Mouse (Mus musculus): ENCODE measurements around the gene Cdc37.

Cdc37 gene

DNA sequence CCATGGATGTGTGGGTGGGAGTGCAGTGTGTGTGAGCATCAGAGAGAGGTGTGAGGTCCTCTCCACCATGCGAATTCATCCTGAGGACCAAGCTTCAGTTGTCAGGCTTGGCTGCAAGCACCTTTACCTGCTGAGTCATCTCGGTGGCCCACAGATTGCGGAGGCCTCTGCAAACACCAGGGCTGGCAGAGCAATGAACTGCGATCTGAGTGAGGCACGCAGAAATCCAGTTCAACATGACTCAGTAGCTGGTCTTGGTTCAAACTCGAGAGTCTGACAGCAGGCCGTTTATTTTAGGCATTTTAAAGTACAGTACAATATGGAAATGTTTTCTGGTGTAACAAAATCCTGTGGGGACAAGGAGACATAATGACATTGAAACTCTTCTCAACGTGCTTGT lies 52.0 kb downstream of the Cdc37 start:
- no peak for DNase-seq (ENCODE audit: low spot score in 2 of 2)

DNA sequence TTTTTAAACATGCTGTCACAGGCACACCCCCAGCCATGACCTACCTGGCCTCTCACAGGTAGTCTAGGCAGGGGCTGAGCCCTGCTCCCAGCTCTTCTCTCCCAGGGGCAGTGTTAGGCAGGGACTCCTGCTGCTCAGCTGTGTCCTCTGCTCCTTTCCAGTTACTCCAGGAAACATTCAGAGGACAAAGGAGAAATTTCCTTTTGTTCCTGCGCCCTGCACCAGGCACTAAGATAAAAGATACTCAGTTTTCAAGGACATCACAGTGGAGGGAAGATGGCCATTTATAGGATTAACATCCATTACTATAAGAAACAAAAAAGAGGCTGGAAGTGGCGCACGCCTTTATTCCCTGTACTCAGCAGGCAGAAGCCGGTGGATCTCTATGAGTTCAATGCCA lies 53.8 kb downstream of the Cdc37 start:
- no peak for DNase-seq (ENCODE audit: low spot score in 2 of 2)

DNA sequence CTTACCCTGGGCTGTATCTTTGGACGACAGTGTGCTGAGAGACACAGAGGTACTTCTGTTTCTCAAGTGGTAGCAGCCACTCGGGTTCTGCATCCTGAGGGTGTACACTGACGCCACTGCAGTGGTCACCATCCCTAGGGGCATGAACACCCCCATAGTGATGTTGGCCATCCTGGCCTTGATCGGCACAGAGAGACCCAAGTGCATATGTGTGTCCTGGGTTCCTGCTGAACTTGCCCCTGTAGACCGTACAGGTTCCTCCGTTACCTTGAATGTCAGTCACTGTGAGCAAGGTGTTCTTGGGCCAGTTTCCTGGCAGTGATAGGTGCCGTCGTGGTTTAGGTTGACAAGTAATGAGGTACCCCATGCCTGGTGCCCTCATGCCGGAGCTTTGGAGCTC lies 56.4 kb downstream of the Cdc37 start:
- no peak for DNase-seq (ENCODE audit: low spot score in 2 of 2)

DNA sequence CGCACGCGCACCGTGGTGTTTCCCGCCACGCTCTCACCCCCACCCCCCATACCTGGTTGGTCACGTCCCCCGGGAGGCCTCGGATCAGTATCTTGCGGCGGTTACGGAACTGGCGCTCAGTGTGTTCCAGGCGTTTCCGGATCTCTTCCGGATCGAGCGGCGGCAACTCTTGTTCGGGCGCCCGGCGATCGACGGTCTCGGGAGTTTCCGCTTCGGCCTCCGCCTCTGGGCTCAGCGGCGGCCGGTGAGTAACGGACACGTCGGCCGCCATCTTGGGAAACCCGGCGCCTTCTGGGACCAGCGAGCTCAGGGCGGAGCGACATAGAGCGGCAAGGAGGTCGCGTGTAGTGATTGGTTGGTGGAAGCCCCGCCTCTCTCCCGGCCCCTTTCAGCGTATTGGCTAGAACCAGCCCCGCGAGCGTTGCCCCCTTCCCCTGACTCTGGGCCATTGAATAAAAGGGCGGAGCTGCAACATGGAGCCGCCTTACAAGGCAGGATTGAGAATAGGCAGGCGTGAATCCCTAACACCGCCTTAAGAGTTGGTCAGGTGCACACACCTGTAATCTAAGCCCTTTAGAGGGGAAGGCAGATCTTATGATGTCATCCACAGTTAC lies 58.0 kb downstream of the Cdc37 start, which contains the start of the genes Gm38431 and Raver1:
Gm38431 (minus strand) TSS at position 291 of the 614 bp plus-strand sequence.
Raver1 (minus strand) TSS at position 302 of the 614 bp plus-strand sequence.
- DNase-seq (ENCODE audit: low spot score in 2 of 2): peak; percentile 97

DNA sequence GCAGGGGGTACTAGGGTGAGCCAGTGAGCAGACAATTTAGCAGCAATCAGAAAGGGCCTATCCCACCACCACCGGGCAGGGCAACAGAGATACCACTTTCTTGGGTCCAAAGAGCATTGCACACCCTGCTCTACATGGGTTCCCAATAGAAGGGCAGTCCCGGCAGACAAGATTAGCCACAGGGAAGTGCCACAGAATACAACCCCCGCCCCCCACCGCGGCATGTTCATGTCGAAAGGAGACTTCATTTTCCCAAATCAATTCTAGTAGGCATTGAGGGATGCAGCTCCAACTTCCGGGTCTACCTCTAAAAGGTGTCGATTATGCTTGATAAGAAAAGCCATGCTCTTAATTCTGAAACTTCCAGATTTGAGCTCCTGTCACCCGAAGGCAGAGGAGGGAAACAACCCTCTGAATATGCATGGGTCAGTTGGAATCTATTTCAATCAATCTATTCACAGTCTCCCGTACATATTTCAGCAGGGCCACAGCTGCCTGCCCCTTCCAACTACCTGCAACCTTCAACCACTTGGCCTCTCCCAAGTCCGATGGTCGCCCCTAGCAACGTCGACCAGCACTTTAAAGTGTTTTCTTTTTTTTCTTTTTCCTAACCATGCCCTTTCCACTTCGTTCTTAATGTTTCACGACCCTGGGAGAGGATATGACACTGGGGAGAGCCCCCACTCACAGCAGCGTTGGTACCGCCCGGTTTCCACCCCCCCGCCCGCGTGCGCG lies 58.6 kb downstream of the Cdc37 start:
- DNase-seq (ENCODE audit: low spot score in 2 of 2): no peak

DNA sequence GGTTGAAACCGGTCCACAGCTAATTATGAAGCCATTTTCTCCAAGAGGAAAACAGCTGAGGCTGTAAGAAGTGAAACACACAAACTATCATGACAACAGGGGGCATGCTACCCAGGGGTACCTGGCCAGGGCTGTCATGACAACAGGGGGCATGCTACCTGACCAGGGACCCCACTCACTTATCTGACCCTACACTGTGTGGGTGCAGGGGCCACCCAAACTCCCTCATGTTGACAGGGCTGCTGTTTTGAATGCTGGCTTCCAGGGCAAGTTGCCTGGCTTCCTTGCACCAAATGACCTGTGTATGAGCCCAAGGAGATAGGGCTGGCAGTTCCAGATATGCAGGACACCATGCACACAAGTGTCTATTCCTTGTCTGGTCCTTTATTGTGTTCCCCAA lies 59.2 kb downstream of the Cdc37 start:
- no peak for DNase-seq (ENCODE audit: low spot score in 2 of 2)

DNA sequence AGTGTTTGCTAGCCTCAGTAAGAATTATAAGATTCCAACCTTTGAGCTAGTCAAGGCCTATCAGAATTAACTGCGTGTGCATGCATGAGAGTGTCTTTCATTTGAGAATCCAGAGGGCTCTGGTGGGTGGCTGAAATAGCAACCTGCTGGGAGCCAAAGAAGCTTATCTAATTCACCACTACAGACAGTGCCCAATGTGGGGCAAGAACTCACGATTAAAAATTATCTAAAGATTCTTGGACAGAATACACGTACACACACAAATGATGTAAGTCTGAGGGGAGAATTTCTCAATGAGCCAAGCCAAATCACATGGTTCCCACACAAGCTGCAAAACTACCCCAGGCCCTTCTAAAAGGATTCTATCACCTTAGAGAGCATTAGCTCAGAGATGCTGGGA lies 66.5 kb downstream of the Cdc37 start:
- no peak for DNase-seq (ENCODE audit: low spot score in 2 of 2)

Measured in frontal cortex, postnatal 10 days (tissue).